Mouse (Mus musculus): Measurements from ENCODE around the gene Rps6kb2.

Gene Rps6kb2

GRCm38 (mm10) chr19:4189051-4189620 lies 26.0 kb upstream of the Rps6kb2 start:
- DNase-seq (ENCODE audit: low read depth, low spot score), result no peak

- DNase-seq (ENCODE audit: low read depth, low spot score), result no peak
Measured at GRCm38 (mm10) chr19:4187303-4187702, 24.1 kb upstream of the Rps6kb2 start.

- DNase-seq (ENCODE audit: low read depth, low spot score), result no peak
Measured at GRCm38 (mm10) chr19:4184976-4185975, 22.1 kb upstream of the Rps6kb2 start.

GRCm38 (mm10) chr19:4183689-4184088 lies 20.5 kb upstream of the Rps6kb2 start:
- DNase-seq (ENCODE audit: low read depth, low spot score), result no peak

- DNase-seq (ENCODE audit: low read depth, low spot score), result no peak
Measured at GRCm38 (mm10) chr19:4181892-4182291, 18.7 kb upstream of the Rps6kb2 start.

- DNase-seq (ENCODE audit: low read depth, low spot score), result no peak
Measured at GRCm38 (mm10) chr19:4180411-4180810, 17.3 kb upstream of the Rps6kb2 start.

GRCm38 (mm10) chr19:4175368-4175947 lies 12.3 kb upstream of the Rps6kb2 start, which contains the start of gene Carns1:
Carns1 (minus strand) TSS chr19:4175479.
- DNase-seq (ENCODE audit: low read depth, low spot score), result no peak

GRCm38 (mm10) chr19:4172925-4173324 lies 9.8 kb upstream of the Rps6kb2 start:
- no peak for DNase-seq (ENCODE audit: low read depth, low spot score)

- DNase-seq (ENCODE audit: low read depth, low spot score), result no peak
Measured at GRCm38 (mm10) chr19:4171393-4172290, 8.5 kb upstream of the Rps6kb2 start.

GRCm38 (mm10) chr19:4170723-4171392 lies 7.7 kb upstream of the Rps6kb2 start:
- no peak for DNase-seq (ENCODE audit: low read depth, low spot score)

GRCm38 (mm10) chr19:4169810-4170209 lies 6.7 kb upstream of the Rps6kb2 start:
- DNase-seq (ENCODE audit: low read depth, low spot score), result no peak

- DNase-seq (ENCODE audit: low read depth, low spot score), result peak; percentile 95
Measured at GRCm38 (mm10) chr19:4169378-4169784, 6.2 kb upstream of the Rps6kb2 start.

GRCm38 (mm10) chr19:4166678-4167476 lies 3.7 kb upstream of the Rps6kb2 start:
- DNase-seq (ENCODE audit: low read depth, low spot score), result no peak

- DNase-seq (ENCODE audit: low read depth, low spot score), result no peak
Measured at GRCm38 (mm10) chr19:4164721-4165120, 1.6 kb upstream of the Rps6kb2 start.

GRCm38 (mm10) chr19:4164100-4164499 lies 946 bp upstream of the Rps6kb2 start:
- no peak for DNase-seq (ENCODE audit: low read depth, low spot score)

GRCm38 (mm10) chr19:4163543-4163887 lies 361 bp upstream of the Rps6kb2 start:
- DNase-seq (ENCODE audit: low read depth, low spot score), result no peak

GRCm38 (mm10) chr19:4159049-4159448 lies 4.1 kb downstream of the Rps6kb2 start:
- no peak for DNase-seq (ENCODE audit: low read depth, low spot score)

- DNase-seq (ENCODE audit: low read depth, low spot score), result no peak
Measured at GRCm38 (mm10) chr19:4156771-4157170, 6.4 kb downstream of the Rps6kb2 start.

GRCm38 (mm10) chr19:4156073-4156579 lies 7.0 kb downstream of the Rps6kb2 start:
- DNase-seq (ENCODE audit: low read depth, low spot score), result no peak

All from c-Kit-negative CD71-positive TER-119-positive erythroid progenitor cells, embryonic 14.5 days (primary cell).